Mouse (Mus musculus): ENCODE results near the gene Zfp462. TPM values are rescaled to one million over a fixed set of nuclear protein-coding genes. Genes with fewer than 3 reads are reported as not detected.

The Zfp462 gene
- total and polyA plus RNA-seq, 3 experiments = not detected

DNA sequence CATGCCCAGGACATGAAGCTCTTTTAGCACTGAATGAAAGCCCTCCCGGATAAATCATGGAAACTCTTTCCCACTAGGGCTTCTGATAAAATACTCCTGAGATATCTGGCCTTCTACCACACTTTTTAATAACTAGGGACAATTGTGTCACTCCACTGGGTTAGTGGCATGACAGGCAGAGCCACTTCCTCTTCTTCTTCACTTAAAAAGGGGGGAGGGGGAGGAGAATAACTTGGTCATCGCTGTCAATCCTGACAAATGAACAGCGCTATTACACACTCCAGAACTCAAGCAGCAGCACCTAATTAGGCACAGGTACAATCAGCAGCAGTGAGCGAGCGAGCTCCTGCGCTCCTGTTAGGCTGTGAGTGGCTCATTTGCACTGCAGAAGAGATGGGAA lies 153.5 kb downstream of the Zfp462 start:
- no peak overlapping the region for H3K4me2 ChIP-seq (ENCODE audit: insufficient read depth, low read depth, poor library complexity, severe bottlenecking)
- H3K4me1 ChIP-seq (ENCODE audit: control insufficient read depth in 1 of 2, insufficient read depth in 2 of 2) = peaks cover 0 to 31% of the 10 kb centered on the region in 2 experiments; a peak in 2 of 4 replicates
- TF ChIP-seq EP300 (IDR thresholded peaks at IDR 0.05; ENCODE audit: low read length) (no peak), SIN3A (IDR thresholded peaks at IDR 0.05; ENCODE audit: low read length) (no peak), PAX5 (IDR thresholded peaks at IDR 0.05; ENCODE audit: low read length) (no peak), E2F4 (IDR thresholded peaks at IDR 0.05; ENCODE audit: insufficient replicate concordance, low read depth, low read length) (no peak), BHLHE40 (IDR thresholded peaks at IDR 0.05; ENCODE audit: low read depth, low read length) (no peak), USF2 (conservative IDR thresholded peaks at IDR 0.05; ENCODE audit: low read depth, low read length) (no peak), CHD1 (IDR thresholded peaks at IDR 0.05; ENCODE audit: low read depth, low read length) (no peak)
- no peaks in the 10 kb centered on the region for H3K36me3 ChIP-seq (replicated peaks in 1 of 2; ENCODE audit: control insufficient read depth in 1 of 2, insufficient read depth in 1 of 2, low read length in 1 of 2)
- H3K79me2 ChIP-seq (replicated peaks; ENCODE audit: control insufficient read depth, extremely low read depth, insufficient read depth, poor library complexity, severe bottlenecking) = no peaks in the 10 kb centered on the region
- in situ Hi-C loops (cut with MboI; ENCODE audit: low pct_ligation_motif_present, low pct_unique_long_range_greater_than_20kb, low sequenced_read_pairs) (no loop called here), dilution Hi-C loops (cut with MboI; ENCODE audit: extremely low pct_ligation_motif_present, extremely low pct_unique_long_range_greater_than_20kb, low sequenced_read_pairs) (no loop called here)
- H3K9ac ChIP-seq (ENCODE audit: insufficient read depth, low read depth) = no peak overlapping the region
- DNase-seq (ENCODE audit: extremely low read depth) = peak; percentile 34
- no peaks in the 10 kb centered on the region for H3K9me3 ChIP-seq (replicated peaks; ENCODE audit: low read length)
- no peak overlapping the region for H3K4me3 ChIP-seq (replicated peaks in 1 of 3; ENCODE audit: low read depth in 2 of 3, low read length in 2 of 3, poor library complexity in 1 of 3)
- no peak overlapping the region for H3K27ac ChIP-seq (ENCODE audit: insufficient read depth, low read depth)
- no peaks in the 10 kb centered on the region for H3K27me3 ChIP-seq (replicated peaks)

DNA sequence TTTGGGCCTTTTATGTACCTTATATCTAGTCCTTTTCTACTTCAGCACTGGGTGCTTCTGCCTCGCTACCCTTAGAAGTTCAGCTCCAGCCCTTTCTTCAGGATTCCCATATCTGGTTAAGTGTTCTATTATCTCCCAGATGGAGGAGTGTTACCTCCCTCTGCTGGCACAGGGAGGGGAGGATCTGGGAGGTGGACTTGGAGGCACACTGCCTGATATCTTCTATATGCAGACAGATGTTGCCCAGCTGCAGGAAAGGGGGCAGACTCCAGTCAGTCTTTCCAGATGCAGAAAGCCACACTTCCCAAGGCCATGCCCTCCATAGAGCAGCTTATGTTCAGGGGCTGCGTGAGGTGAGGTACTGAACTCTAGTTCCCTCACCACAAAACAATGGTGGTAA lies 156.0 kb downstream of the Zfp462 start:
- no peaks in the 10 kb centered on the region for H3K27me3 ChIP-seq (replicated peaks)
- dilution Hi-C loops (cut with MboI; ENCODE audit: extremely low pct_ligation_motif_present, extremely low pct_unique_long_range_greater_than_20kb, low sequenced_read_pairs) = no loop called here
- peaks cover 0 to 22% of the 10 kb centered on the region in 2 experiments; a peak in 2 of 4 replicates for H3K4me1 ChIP-seq (ENCODE audit: control insufficient read depth in 1 of 2, insufficient read depth in 2 of 2)

DNA sequence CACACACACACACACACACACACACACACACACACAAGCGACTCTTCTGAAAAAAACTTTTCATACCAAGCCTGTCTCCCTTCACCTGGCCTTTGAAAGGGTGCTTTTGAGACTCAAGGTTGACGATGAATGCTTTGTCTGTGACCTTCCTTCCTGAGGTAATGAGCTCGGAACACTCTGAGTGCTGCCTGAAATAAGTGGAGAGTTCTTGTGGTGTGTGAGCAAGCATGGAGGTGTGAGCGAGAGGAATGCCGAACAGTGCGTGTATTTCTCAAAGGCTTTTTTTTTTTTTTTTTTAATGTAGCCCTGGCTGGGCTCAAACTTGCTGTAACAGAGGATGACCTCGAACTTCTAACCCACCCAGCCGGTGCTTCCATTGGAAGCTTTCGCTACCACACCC lies 156.8 kb downstream of the Zfp462 start:
- H3K79me2 ChIP-seq (replicated peaks; ENCODE audit: control insufficient read depth, extremely low read depth, insufficient read depth, poor library complexity, severe bottlenecking) = no peaks in the 10 kb centered on the region
- no peak overlapping the region for H3K9ac ChIP-seq (ENCODE audit: insufficient read depth, low read depth)
- H3K27me3 ChIP-seq (replicated peaks) = no peaks in the 10 kb centered on the region
- H3K4me2 ChIP-seq (ENCODE audit: insufficient read depth, low read depth, poor library complexity, severe bottlenecking) = no peak overlapping the region; the same call in 1 of the 2 replicates
- peaks cover 0 to 19% of the 10 kb centered on the region in 2 experiments; a peak in 2 of 4 replicates for H3K4me1 ChIP-seq (ENCODE audit: control insufficient read depth in 1 of 2, insufficient read depth in 2 of 2)
- no peaks in the 10 kb centered on the region for H3K36me3 ChIP-seq (replicated peaks in 1 of 2; ENCODE audit: control insufficient read depth in 1 of 2, insufficient read depth in 1 of 2, low read length in 1 of 2)
- dilution Hi-C loops (cut with MboI; ENCODE audit: extremely low pct_ligation_motif_present, extremely low pct_unique_long_range_greater_than_20kb, low sequenced_read_pairs) = no loop called here
- H3K27ac ChIP-seq (ENCODE audit: insufficient read depth, low read depth) = no peak overlapping the region
- H3K4me3 ChIP-seq (replicated peaks in 1 of 3; ENCODE audit: low read depth in 2 of 3, low read length in 2 of 3, poor library complexity in 1 of 3) = no peak overlapping the region
- in situ Hi-C loops (cut with MboI; ENCODE audit: low pct_ligation_motif_present, low pct_unique_long_range_greater_than_20kb, low sequenced_read_pairs) = no loop called here
- no peak for DNase-seq (ENCODE audit: extremely low read depth)
- H3K9me3 ChIP-seq (replicated peaks; ENCODE audit: low read length) = no peaks in the 10 kb centered on the region
- TF ChIP-seq MAZ (IDR thresholded peaks at IDR 0.05; ENCODE audit: low read depth, low read length) = no peak
- no peak for TF ChIP-seq POLR2AphosphoS2 (IDR thresholded peaks at IDR 0.05; ENCODE audit: low read depth, low read length)
- TF ChIP-seq MEF2A (IDR thresholded peaks at IDR 0.05; ENCODE audit: borderline replicate concordance, low read depth, low read length) = no peak
- no peak for TF ChIP-seq USF1 (IDR thresholded peaks at IDR 0.05; ENCODE audit: low read depth, low read length)
- TF ChIP-seq UBTF (IDR thresholded peaks at IDR 0.05; ENCODE audit: low read depth, low read length) = no peak
- TF ChIP-seq MAX (IDR thresholded peaks at IDR 0.05; ENCODE audit: low read length) = no peak
- TF ChIP-seq SMC3 (IDR thresholded peaks at IDR 0.05; ENCODE audit: low read depth, low read length) = no peak
- no peak for TF ChIP-seq HCFC1 (IDR thresholded peaks at IDR 0.05; ENCODE audit: low read depth, low read length)
- no peak for TF ChIP-seq ELF1 (IDR thresholded peaks at IDR 0.05; ENCODE audit: low read depth, low read length)
- no peak for TF ChIP-seq JUND (conservative IDR thresholded peaks at IDR 0.05; ENCODE audit: low read depth, low read length)
- TF ChIP-seq RAD21 (IDR thresholded peaks at IDR 0.05; ENCODE audit: low read depth, low read length) = no peak
- no peak for TF ChIP-seq POLR2A (IDR thresholded peaks at IDR 0.05; ENCODE audit: low read depth, low read length)
- TF ChIP-seq BHLHE40 (IDR thresholded peaks at IDR 0.05; ENCODE audit: low read depth, low read length) = no peak
- TF ChIP-seq NELFE (IDR thresholded peaks at IDR 0.05; ENCODE audit: low read depth, low read length) = no peak
- TF ChIP-seq TCF12 (IDR thresholded peaks at IDR 0.05; ENCODE audit: low read depth, low read length) = no peak
- TF ChIP-seq GABPA (IDR thresholded peaks at IDR 0.05; ENCODE audit: insufficient replicate concordance, low read depth, low read length) = no peak
- TF ChIP-seq CHD1 (IDR thresholded peaks at IDR 0.05; ENCODE audit: low read depth, low read length) = no peak
- TF ChIP-seq SIN3A (IDR thresholded peaks at IDR 0.05; ENCODE audit: low read length) = no peak

More for the DNA sequence above, 156.0 kb downstream of the Zfp462 start:
- H3K4me3 ChIP-seq (replicated peaks in 1 of 3; ENCODE audit: low read depth in 2 of 3, low read length in 2 of 3, poor library complexity in 1 of 3) = no peak overlapping the region
- no peaks in the 10 kb centered on the region for H3K9me3 ChIP-seq (replicated peaks; ENCODE audit: low read length)
- H3K36me3 ChIP-seq (replicated peaks in 1 of 2; ENCODE audit: control insufficient read depth in 1 of 2, insufficient read depth in 1 of 2, low read length in 1 of 2) = no peaks in the 10 kb centered on the region
- H3K9ac ChIP-seq (ENCODE audit: insufficient read depth, low read depth) = no peak overlapping the region
- H3K27ac ChIP-seq (ENCODE audit: insufficient read depth, low read depth) = no peak overlapping the region
- no peak for DNase-seq (ENCODE audit: extremely low read depth)
- H3K4me2 ChIP-seq (ENCODE audit: insufficient read depth, low read depth, poor library complexity, severe bottlenecking) = no peak overlapping the region
- H3K79me2 ChIP-seq (replicated peaks; ENCODE audit: control insufficient read depth, extremely low read depth, insufficient read depth, poor library complexity, severe bottlenecking) = no peaks in the 10 kb centered on the region
- TF ChIP-seq RAD21 (IDR thresholded peaks at IDR 0.05; ENCODE audit: low read depth, low read length) = no peak
- TF ChIP-seq MAFK (IDR thresholded peaks at IDR 0.05; ENCODE audit: insufficient replicate concordance, low read length) = no peak
- TF ChIP-seq PAX5 (IDR thresholded peaks at IDR 0.05; ENCODE audit: low read length) = no peak
- TF ChIP-seq USF2 (conservative IDR thresholded peaks at IDR 0.05; ENCODE audit: low read depth, low read length) = no peak
- no peak for TF ChIP-seq SMC3 (IDR thresholded peaks at IDR 0.05; ENCODE audit: low read depth, low read length)
- TF ChIP-seq TBP (conservative IDR thresholded peaks at IDR 0.05; ENCODE audit: low read depth, low read length) = no peak
- no peak for TF ChIP-seq JUND (conservative IDR thresholded peaks at IDR 0.05; ENCODE audit: low read depth, low read length)
- no peak for TF ChIP-seq TCF12 (IDR thresholded peaks at IDR 0.05; ENCODE audit: low read depth, low read length)
- TF ChIP-seq MAX (IDR thresholded peaks at IDR 0.05; ENCODE audit: low read length) = no peak
- TF ChIP-seq POLR2AphosphoS2 (IDR thresholded peaks at IDR 0.05; ENCODE audit: low read depth, low read length) = no peak
- TF ChIP-seq CTCF (conservative IDR thresholded peaks at IDR 0.05 in 1 of 2, IDR thresholded peaks at IDR 0.05 in 1 of 2; ENCODE audit: low read depth in 2 of 2, low read length in 2 of 2) = no peak
- no peak for TF ChIP-seq ZKSCAN1 (IDR thresholded peaks at IDR 0.05; ENCODE audit: borderline replicate concordance, low read depth, low read length)
- no peak for TF ChIP-seq ZNF384 (IDR thresholded peaks at IDR 0.05; ENCODE audit: low read depth, low read length)
- no peak for TF ChIP-seq ETS1 (conservative IDR thresholded peaks at IDR 0.05; ENCODE audit: low read depth, low read length)
- TF ChIP-seq GABPA (IDR thresholded peaks at IDR 0.05; ENCODE audit: insufficient replicate concordance, low read depth, low read length) = no peak
- in situ Hi-C loops (cut with MboI; ENCODE audit: low pct_ligation_motif_present, low pct_unique_long_range_greater_than_20kb, low sequenced_read_pairs) = no loop called here
